Mouse (Mus musculus) CH12F3 (cell line): ENCODE measurements around the gene Tnf.

Experiments
- in situ Hi-C: fragments of 300-500 bp; cut with MboI; formaldehyde crosslinking; loops from 2 replicates; pipeline ENCODE4 v1.14.3; 2020; ENCODE audit warnings: low sequenced_read_pairs

The Tnf gene

DNA sequence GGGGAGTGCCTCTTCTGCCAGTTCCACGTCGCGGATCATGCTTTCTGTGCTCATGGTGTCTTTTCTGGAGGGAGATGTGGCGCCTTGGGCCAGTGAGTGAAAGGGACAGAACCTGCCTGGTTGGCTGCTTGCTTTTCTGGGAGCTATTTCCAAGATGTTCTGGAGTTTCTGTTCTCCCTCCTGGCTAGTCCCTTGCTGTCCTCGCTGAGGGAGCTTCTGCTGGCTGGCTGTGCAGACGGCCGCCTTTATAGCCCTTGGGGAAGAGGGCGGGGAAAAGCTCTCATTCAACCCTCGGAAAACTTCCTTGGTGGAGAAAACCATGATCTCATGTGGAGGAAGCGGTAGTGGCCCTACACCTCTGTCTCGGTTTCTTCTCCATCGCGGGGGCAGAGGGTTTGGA, at the start of gene Tnf:
Gene Tnf (minus strand): TSS at position 221 of the 400 bp plus-strand sequence.
- in situ Hi-C loops, result no loop called here

DNA sequence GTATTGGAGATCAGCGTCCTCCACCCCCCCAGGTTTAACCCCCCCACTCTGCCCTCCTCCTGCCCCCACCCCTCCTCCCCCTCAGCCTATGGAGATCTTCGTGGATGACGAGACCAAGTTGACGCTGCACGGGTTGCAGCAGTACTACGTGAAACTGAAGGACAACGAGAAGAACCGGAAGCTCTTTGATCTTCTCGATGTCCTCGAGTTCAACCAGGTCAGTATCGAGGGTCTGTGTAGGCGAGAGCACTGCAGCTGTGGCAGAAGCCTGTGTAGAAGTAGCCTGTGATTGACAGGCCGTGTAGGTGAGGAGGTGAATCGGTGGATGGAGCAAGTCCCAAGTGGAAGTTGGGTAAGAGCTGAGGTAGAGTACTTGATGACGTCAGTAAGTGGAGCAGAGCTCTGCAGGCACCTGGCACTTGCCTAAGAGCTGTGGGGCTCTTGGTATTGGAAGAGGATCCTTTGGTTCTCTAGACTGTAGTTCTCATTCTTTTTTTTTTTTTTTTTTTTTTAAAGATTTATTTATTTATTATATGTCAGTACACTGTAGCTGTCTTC, 49.4 kb upstream of the Tnf start:
- in situ Hi-C loops, result no loop called here

DNA sequence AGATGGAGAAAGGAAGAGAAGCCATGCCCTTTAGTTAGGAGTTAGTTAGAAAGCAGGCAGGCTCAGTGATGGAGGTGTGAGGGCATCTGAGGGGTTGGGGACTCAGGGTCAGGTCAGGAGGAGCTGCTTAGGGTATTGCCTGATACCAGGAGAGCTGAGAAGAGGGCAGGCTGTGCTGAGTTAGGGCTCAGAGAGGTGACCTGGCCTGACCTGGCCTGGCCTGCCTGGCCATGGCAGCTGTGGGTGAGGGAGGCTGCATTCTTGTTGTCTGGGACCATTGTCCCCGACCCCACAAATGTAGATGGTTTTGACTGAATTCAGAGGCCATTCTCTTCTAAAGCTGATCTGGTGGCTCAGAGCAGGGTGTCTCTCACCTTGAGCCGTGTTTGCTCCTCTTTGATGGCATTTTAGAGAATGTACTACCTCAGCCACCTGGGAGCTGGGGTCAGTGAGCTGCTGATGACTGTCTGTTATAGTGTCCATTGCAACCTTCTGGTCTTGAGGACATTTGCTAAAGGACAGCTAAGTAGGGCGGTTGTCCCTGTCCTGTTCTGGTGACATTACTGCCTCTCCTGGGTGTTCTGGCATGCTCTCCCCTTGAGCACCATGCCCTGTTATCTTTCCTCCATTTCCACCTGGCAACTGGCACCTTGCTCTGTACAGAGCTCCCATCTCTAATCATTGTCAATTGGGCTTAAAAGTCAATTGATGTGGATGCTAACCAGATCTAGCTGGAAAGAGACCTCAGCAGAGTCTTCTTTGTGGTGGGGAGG, 48.7 kb upstream of the Tnf start:
- in situ Hi-C loops, result no loop called here

DNA sequence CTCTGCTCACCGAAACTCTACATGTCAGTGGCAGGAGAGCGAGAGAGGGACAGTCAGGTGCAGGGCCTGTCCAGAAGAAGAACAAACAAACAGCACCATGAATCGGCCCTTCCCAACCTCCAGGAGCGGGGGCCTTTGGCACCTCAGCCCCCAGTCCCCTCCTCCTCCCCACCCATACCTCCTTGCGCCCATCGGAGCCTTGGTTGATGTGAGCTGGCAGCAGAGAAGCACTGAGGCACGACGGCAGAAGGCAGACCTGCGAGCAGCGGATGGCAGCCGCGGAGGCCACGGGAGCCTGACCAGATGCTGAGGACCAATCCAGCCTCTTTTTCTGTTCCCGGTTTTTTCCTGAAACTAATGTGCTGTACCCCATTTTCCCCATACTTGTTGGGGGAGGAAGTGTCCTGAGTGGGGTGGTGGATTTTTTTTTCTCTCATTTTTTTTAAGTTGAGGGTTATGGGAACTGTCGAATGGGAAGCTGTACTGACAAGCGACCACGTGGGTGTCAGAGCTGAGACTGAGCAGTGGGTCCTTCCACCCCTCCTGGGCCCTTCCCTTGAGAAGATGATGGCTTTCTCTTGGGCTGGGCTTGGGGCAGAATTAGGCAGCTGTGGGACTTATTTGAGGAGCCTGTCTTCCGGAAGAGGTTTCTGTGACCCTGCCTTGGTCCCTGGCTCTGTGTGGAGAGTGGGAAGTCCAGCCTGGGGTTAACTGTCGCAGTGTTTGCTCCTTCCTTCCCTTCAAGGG, 47.8 kb upstream of the Tnf start:
- in situ Hi-C loops, result no loop called here

DNA sequence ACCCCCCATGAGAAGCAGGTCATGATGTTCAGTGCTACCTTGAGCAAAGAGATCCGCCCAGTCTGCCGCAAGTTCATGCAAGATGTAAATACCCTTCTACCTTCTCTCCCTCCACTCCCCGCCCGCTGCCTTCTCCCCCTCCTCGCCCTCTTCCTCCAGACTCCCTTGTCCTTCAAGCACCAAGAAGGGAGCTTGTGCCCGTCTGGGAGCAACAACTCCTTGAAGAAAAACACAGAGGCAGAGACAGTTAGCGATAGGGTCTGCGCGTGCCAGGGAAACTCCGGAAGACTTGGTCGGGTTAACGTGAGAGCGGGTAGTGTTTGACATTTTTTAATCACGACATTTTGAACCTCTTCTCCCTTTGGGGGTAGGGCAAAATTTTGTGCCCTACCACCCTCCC, 47.2 kb upstream of the Tnf start:
- in situ Hi-C loops, result no loop called here

DNA sequence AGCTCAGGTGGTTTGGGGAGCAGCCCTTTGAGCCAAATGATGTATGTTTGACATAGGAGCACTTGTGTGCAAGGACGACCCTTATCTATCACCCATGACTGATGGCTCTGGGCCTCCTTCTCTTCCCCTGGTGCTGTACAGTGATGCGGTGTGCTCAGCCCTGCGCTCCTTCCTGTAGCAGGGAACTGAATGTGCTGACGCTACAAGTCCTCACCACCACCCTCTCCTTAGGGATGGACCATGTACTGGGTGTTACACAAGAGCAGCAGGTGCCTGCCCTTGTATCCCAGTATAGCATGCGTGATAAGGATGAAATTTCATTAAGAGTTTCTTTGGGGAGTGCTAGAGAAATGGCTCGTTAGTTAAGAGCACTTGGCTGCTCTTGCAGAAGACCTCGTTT, 45.3 kb upstream of the Tnf start:
- in situ Hi-C loops, result no loop called here

DNA sequence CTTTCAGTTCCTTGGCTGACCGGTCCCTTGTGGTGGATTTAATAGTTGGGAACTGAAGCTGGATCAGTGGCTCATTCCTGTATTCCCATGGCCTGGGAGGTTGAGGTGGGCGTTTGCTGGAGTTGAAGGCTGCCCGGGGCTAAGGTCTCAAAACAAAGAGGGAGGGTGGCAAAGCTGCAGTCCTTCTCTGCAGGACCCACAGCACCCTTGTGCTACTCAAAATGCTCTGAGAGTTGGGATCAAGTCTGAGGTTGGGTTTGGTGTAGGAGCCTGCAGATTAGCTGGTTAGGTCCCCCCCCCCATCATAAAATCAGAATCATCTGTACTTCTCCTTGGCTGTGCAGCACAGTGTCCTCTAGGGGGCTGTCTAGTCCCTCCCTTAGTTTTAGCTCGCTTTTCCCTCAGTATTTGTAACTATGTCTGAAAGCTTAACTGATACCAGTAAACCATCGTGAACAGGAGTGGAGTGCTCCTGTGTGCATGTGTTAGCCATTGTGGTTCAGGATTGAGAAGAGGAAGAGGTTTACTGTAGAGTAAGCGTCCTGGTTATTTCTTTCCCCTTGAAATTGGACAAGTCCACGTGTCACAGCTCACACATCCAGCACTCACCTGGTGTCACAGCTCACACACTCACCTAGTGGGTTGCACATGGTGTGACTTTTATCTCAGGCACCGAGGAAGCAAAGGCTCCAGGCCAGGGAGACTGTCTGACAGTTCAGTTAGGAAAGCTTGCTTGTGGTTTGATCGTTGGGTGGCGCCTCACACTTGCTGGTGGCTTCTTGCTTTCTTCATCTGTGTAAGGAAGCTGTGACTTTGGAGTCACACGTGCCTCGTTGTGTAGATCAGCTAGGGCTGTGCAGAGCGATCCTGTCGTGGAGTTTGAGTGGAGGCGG, 44.2 kb upstream of the Tnf start:
- in situ Hi-C loops, result no loop called here

DNA sequence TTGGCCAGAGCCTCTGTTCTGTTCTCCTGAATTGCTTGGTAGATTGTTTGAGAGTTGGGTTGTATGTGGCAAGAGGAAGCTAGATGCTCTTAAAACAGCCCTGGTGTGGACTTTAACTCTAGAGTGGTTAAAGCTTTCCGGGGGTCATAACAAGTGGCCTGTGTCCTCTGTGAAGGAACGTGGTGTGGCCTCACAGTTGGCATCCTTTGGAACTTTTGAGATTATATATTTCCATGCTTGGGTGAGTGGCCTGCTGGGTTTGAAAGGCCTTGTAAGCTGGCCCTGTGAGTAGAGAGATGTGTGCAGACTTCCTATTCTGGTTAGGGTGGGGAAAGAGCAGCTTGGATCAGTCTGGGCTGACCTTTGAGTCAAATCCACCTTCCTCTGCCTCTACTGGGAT, 43.2 kb upstream of the Tnf start:
- in situ Hi-C loops, result no loop called here

DNA sequence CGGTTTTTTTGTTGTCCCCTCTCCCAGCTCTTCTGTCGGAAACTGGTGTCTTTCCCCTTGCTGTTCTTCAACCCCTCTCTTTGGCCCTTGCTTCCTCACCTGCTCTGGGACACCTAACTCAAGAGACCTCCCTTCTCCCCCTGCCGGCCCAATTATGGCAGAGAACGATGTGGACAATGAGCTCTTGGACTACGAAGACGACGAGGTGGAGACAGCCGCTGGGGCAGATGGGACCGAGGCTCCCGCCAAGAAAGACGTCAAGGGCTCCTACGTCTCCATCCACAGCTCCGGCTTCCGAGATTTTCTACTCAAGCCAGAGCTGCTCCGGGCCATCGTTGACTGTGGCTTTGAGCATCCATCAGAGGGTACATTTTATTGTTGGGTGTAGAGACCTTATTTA, 41.3 kb upstream of the Tnf start:
- in situ Hi-C loops, result no loop called here

DNA sequence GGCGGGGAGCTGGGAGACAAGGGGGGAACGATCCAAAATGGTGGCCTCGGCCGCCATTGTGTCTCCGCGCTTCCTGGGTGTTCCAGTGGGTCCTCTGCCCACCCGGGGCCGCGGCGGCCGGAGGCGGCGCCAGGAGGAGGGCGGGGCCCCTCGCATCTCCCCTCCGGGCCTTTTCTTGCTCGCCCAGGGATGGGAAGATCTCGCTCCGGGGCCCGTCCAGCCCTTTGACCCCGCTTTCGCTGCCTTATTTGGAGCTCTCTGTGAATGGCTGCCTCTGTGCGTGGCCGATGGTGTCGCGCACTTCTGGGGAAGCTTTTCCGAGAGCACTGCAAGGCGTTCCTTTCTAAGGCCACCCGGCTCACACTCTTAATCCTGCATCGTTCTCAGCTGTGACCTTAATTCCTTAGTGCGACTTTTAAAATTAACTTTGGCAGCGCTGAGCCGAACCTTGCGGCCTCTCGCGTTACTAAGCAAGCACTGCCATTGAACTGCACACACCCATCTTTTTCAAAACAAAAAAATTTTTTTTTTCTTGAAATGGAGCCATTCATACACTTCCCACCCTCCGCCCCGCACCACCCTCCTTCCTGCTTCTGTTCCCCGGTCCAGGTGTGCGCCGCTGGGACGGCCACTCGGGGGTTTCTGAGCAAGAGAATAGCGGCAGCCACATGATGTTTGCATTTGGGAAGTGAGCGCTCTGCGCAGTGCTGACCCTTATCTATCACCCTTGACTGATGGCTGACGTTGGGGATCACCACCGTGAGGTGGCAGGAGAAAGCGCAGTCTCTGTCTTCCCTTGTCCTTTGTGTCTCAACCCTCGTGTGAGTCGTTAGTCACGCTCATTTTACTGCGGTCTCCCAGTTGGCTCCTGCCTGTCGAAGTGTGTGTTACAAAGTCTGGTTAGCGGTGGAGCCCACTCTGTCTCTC, 40.5 kb upstream of the Tnf start:
- in situ Hi-C loops, result no loop called here

DNA sequence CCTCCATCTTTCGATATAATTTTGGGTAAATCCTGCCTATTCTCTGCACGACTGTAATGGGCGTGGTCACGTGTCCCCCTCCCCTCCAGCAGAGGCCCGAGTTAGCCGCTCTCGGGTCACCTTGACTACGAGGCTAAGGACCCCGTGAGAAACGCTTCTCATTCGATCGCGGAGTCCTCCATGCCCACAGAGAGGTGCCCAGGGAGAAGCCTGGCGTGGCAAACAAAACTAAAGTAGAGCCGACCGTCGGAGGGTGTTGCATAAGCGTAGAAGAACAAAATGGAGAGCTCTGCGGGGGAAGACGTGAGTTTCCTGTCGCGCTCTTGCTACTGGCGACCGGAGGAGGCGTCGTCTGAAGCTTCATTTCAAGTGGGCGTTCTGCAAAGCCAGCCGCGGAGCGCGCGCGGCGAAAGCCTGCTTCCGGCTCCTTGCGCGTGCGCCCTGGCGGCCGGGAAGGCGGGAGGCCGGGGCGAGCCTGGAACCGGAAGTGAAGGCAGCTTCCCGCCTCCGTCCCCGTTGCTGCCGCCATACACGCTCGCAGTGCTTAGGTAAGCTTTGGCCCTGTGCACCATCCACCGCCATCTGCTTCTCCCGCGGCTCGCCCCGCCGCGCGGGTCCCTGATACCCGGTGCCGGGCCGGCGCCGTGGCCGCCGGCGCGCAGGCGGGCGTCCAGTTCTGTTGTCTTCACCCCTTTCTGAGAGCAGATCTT, 39.7 kb upstream of the Tnf start, which contains the start of gene Ddx39b:
Gene Ddx39b (plus strand): TSS at position 442 of the 710 bp plus-strand sequence.
- in situ Hi-C loops, result no loop called here

DNA sequence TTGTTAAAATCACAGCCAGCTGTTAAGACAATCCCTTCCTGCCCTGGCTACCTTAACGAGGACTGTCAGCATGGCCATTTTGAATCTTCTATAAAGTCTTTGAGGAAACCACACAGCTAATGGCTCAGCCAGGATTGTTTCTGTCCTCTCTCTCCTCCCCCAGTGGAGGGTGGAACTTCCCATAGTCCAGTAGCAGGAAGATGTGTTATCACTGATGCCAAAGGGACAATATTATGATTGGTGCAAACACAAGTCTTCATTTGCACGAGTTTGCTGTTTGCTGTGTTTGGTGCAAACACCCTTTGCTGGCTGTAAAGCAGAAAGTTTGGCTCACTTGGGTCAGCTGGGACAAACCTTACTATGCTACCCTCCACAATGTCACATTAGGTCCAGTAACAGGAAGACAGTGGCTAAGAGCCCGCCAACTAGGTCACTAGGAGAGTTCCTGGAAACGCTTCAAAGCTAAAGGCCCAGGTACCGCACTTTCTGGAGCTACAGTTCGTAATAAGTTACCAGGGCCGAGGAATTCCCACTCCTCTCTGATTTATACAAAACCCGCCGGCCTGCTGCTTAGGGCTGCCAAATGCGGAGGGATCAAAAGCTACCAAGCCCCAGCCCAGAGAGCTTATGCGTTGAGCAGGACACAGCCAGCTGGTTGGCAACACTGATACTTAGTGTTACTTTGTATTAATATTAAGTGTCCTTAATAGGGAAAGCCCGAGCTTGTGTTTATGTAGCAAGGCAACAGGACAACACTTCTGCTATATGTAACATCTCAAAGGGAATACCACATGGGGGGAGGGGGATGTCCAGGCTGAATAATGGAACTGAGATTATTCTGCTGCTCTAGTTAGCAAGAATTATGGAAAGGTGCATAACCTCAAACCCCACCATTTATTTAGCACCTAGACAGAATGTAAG, 38.8 kb upstream of the Tnf start:
- in situ Hi-C loops, result no loop called here

DNA sequence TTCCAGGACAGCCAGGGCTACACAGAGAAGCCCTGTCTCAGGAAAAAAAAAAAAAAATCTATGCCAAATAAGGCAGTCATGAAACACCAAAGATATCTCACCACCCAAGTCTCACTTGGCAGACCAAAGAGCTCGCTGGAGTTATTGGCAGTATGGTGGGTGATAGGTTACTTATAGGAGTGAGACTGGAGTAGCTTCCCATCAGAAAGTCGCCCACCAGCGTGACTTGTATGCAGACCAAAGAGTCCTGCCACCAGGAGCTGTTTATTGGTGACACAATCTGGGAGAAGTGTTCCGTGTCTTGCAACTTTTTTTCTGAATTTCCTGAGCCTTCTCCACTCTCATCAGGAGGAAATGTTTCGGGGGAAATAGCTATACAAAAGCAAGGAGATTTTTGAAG, 37.9 kb upstream of the Tnf start:
- in situ Hi-C loops, result no loop called here

DNA sequence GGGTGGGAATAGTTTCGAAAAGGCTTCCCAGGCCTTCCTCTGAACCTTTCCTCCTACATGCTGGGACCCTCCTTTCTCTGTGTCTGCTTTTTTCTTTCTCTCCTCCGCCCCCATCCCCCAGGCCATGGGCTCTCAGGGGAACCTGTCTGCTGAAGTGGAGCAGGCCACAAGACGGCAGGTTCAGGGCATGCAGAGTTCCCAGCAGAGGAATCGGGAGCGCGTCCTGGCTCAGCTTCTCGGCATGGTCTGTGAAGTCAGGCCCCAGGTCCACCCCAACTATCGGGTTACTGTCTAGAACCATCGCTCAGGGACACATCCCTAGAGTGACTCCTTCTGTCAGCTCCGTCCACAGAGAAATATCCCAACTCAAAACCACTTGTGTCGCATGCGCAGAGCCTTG, 35.7 kb upstream of the Tnf start:
- in situ Hi-C loops, result no loop called here

DNA sequence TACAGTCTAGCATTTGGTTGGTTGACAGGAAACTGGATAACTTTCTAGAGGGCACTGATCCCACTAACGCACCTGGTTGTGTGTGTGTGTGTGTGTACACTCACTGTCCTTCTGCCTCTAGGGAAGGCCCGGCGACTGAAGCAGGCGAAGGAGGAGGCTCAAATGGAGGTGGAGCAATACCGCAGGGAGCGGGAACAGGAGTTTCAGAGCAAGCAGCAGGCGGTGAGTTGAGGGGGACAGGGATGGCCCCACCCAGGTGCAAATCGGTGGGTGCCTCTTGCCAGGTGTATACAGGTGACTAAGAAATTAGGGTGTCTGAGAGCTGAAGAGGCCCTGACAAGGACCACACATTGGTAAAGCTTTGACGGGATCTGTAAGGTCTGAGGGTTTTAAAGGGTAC, 35.2 kb upstream of the Tnf start:
- in situ Hi-C loops, result no loop called here

DNA sequence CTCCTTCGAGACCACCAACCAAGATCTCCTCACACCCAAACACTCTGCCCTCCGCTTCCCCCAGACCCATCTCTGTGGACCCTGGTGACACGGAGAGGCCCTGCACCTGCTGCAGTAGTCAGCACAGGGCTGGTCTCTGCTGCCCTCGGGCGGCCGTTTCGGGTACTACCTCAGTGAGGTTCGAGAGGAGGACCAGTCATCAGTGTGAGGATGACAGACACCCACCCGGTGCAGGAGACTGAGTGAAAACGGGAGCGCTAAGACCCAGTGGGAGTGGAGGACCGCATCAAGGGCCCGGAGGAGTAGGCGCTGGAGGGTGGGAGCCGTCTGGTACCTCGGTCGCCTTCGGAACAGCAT, 34.6 kb upstream of the Tnf start:
- in situ Hi-C loops, result no loop called here

DNA sequence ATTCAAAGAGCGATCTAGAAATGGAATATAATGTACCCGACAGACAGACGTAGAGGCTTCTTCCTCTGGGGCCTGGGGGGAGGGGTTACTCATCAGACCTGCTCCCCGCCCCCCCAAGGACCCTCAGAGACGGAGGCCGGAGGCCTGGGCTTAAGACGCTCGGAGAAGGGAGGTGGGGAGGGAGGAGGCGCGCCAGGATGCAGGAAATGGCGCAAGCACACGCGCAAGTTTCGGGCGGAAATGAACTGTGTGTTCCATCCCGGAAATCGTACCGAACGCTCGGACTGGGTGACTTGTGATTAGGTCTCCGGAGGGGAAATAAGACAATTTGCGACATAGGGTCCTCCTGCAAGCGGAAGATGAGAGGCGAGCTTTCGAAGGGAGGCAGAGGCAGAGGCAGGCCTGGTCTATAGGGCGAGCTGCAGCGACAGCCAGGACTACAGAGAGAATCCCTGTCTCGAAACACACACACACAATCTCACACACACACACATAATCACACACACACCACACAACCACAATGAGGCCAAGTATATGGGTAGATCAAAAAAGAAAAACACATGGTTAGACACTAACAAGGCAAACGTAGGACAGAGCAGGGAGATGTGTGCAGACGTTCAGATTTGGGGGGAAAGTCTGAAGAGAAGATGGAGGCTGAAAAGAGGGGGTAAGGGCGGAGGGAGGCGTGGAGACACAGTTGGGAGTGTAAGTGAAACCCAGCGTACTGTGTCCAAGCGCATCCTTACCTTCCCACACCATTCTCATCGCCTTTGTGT, 34.0 kb upstream of the Tnf start, which contains the start of gene Nfkbil1:
Gene Nfkbil1 (minus strand): TSS at position 179 of the 776 bp plus-strand sequence.
- in situ Hi-C loops, result no loop called here
